Mouse (Mus musculus): ENCODE measurements at regions not wholly inside any gene's neighbourhood (a gene's known extent, or its start where the extent isn't known, plus 50 kb on each side); places are given as distances from the start of the nearest gene placed in this dataset.

GRCm38 (mm10) chr11:114330316-114330715, 263.5 kb upstream of the Sdk2 start:
- no peak for DNase-seq (ENCODE audit: low spot score)

- DNase-seq (ENCODE audit: low spot score), result no peak
These were observed 255.8 kb upstream of the Sdk2 start for GRCm38 (mm10) chr11:114322627-114323026.

GRCm38 (mm10) chr11:114321974-114322373, 255.1 kb upstream of the Sdk2 start:
- DNase-seq (ENCODE audit: low spot score), result no peak

GRCm38 (mm10) chr11:114321527-114321926, 254.7 kb upstream of the Sdk2 start:
- no peak for DNase-seq (ENCODE audit: low spot score)

GRCm38 (mm10) chr11:114315274-114315673, 248.4 kb upstream of the Sdk2 start:
- DNase-seq (ENCODE audit: low spot score), result no peak

GRCm38 (mm10) chr11:114313652-114314051, 246.8 kb upstream of the Sdk2 start:
- no peak for DNase-seq (ENCODE audit: low spot score)

GRCm38 (mm10) chr11:114311640-114312039, 244.8 kb upstream of the Sdk2 start:
- no peak for DNase-seq (ENCODE audit: low spot score)

GRCm38 (mm10) chr11:114303636-114304354, 236.9 kb upstream of the Sdk2 start:
- DNase-seq (ENCODE audit: low spot score), result no peak

- DNase-seq (ENCODE audit: low spot score), result no peak
These were observed 233.9 kb upstream of the Sdk2 start for GRCm38 (mm10) chr11:114300611-114301319.

GRCm38 (mm10) chr11:114296816-114297334, 230.0 kb upstream of the Sdk2 start:
- no peak for DNase-seq (ENCODE audit: low spot score)

GRCm38 (mm10) chr11:114294511-114295250, 227.8 kb upstream of the Sdk2 start:
- DNase-seq (ENCODE audit: low spot score), result no peak

- DNase-seq (ENCODE audit: low spot score), result no peak
These were observed 224.4 kb upstream of the Sdk2 start for GRCm38 (mm10) chr11:114291258-114291657.

GRCm38 (mm10) chr11:114289946-114290345, 223.1 kb upstream of the Sdk2 start:
- no peak for DNase-seq (ENCODE audit: low spot score)

- no peak for DNase-seq (ENCODE audit: low spot score)
These were observed 218.2 kb upstream of the Sdk2 start for GRCm38 (mm10) chr11:114284820-114285666.

- DNase-seq (ENCODE audit: low spot score), result no peak
These were observed 216.4 kb upstream of the Sdk2 start for GRCm38 (mm10) chr11:114283208-114283607.

GRCm38 (mm10) chr11:114282566-114282965, 215.7 kb upstream of the Sdk2 start:
- DNase-seq (ENCODE audit: low spot score), result no peak

GRCm38 (mm10) chr11:114281846-114282245, 215.0 kb upstream of the Sdk2 start:
- no peak for DNase-seq (ENCODE audit: low spot score)

GRCm38 (mm10) chr11:114281041-114281695, 214.3 kb upstream of the Sdk2 start:
- no peak for DNase-seq (ENCODE audit: low spot score)

GRCm38 (mm10) chr11:114277513-114278304, 210.9 kb upstream of the Sdk2 start:
- DNase-seq (ENCODE audit: low spot score), result no peak

GRCm38 (mm10) chr11:114270358-114271072, 203.7 kb upstream of the Sdk2 start:
- DNase-seq (ENCODE audit: low spot score), result no peak

Measured in ovary, adult 18-20 months (tissue).